Mouse (Mus musculus) CD4-positive, CD25-positive, alpha-beta regulatory T cell, adult 4 months (primary cell): ENCODE results near the gene Plk1. TPM values are rescaled to one million over a fixed set of nuclear protein-coding genes. Genes with fewer than 3 reads are reported as not detected.

Experiments used
- ATAC-seq: one replicate; pipeline ENCODE4 v1.8.0; 2017
- polyA plus RNA-seq, 2 experiments: library from polyadenylated mRNA; unstranded; fragments of 100-300 nt; shearing (Covaris generic); gene quantifications; one replicate each; pipeline ENCODE4 v1.2.1; 2017

Plk1 gene
- polyA plus RNA-seq, 2 experiments from 2014 or later, result 5.3 to 17.9 TPM

DNA sequence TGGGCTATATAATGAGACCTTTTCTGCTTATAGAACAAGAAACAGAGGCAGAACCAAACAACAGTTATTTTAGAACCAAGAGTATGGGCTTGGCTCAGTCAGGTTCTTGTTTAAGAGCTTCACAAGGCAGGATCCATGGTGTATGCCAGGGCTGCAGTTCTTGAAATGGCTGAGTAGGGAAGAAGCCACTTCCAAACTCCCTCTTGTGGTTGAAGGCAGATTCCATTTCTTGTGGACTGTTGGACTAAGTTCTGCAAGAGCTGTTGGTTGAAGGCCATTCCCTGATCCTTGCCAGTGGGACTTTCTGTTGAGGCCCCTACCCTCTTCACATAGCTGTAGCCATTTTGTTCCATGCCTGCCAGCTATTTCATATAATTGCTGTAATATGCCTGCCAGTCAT, 34.7 kb downstream of the Plk1 start:
- no peak for ATAC-seq

DNA sequence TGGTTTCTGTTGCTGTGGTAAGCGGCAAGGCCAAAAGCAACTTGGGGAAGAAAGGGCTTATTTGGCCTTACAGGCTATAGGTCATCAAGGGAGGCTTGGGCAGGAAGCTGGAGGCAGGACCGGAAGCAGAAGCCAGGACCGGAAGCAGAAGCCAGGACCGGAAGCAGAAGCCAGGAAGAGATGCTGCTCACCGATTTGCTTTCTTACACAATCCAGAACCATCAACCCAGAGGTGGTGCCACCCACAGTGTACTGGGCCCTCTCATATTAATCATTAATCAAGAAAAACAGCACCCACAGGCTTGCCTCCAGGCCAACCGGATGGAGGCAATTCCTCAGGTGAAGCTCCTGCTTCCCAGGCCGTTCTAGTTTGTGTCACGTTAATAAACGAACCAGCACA, 37.5 kb downstream of the Plk1 start:
- no peak for ATAC-seq

DNA sequence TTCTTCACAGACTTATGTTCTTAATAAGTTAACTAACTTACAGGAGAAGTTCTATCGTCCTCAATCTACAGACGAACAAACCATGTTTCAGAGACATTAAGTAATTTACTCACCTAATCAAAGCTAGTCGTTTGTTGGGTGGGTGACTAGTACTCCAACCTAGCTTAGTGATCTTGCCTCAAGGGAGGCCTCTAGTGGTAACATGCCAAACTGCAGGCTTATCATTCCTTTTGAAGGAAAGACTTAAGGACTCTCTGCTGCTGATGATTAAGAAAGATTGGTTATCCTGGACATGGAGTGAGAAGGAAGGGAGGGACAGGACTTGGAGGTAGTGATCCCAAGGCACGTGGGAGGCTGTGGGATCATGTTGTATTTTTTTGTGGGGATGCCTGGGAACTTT, 38.1 kb downstream of the Plk1 start:
- ATAC-seq, result peak; percentile 60

DNA sequence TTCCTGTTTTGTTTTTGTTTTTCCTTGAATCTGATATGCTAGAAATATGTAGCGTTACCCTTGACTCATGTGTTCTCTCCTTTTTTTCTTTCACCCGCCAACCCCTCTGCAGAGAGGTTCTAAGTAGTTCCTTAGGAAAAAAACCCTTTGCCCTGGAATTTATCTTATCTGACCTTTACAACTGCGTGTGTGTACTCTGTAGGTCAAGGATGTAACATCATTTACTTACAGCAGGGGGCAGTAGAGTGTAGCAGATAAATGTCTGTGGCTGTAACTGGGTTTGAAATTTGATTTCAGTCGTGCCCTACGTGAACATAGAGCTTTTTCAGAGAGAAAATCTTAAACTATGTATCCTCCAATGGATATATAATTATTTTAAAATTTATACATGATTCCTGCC, 40.1 kb downstream of the Plk1 start:
- ATAC-seq, result no peak

DNA sequence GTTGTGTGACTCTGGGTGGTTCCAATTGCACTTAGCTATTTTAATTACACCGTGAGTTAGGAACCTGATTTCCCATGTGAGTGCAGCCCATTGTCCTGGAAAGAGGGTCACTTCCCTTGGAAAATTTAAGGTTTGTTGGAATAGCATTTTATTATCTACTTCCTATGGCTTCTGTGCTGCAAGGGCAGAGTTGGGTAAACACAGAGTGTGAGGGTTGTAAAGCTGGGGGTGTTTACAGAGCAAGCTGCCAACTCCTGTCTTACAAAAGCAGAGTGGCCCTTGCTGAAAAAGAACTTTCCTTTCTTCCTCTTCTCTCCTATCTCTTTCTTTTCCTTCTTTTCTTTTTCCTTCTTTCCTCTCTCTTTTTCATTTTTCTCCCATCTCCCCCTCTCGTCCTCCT, 44.7 kb downstream of the Plk1 start:
- no peak for ATAC-seq

DNA sequence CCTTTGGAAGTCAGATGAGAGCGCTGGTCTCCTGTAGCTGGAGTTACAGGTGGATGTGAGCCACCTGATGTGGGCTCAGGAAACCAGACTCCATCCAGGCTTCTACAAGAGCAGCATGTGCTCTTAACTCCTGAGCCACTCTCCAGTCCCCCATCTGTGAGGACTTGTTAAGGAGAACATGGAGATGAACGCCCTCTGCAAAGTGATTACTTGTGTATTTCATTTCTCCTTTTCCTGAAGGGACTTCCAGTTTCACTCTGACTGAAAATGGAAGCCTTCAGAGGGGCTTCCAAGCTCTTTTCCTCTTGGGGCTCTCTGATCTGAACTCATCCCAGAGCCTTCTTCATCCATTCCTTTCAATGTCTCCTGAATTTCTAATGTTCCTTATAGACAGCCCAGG, 46.9 kb downstream of the Plk1 start:
- no peak for ATAC-seq

DNA sequence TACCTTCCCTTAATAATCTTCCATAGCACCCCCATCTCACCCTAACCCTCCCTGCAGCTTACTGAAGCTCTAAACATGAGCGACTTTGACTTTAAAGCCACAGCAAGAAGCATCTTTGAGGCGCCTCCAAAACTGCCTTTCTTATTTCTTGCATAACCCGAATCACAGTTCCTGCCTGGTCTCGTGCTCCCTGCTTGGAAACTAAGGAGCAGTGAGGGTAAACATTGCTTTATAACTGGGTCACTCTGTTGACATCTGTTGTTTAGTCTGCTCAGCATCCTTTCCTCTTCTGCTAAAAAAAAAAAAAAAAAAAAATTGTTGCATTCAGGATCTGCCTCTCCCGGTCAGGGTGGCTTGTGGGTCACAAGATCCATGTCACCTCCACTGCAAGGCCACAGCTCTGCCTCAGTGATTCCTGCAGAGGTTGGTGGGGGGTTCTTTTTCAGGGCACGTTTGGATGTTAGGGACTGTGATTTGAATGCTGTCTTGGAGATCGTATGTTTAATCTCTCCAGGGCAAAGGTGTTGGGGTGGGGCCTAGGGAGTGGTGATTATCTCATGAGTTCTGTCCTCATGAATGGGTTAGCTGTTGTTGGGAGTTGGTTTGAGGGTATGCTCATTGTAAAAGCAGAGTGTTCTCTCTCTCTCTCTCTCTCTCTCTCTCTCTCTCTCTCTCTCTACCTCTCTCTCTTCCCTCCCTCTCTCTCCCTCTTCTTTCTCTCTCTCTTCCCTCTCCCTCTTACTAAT, 49.2 kb downstream of the Plk1 start:
- no peak for ATAC-seq

DNA sequence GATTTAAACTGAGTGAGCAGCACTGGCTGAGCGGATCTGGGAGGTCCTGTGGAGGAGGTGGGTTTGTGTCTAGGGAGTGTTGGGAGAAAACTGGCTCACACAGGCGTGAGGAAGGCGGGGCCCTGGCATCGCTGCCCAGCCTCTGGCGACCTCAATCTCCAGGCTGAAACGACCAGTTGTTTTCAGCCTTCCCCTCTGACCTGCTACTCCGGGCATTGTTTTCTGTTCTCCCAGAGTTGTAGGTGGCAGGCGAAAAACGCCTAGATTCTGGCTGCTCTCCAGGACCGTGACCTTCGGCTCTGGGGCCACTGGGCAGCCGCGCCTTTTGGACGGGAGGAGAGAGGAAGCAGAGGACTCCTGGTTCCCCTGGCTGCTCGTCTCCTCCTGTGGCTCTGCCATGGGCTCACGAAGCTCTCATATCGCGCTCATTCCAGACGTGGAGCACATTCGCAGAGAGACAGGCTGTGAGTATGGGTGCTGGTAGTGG, 60.1 kb downstream of the Plk1 start, which contains the start of gene Chp2:
Chp2 (plus strand) TSS at position 182 of the 487 bp plus-strand sequence.
- ATAC-seq, result no peak

Other genes with a start within 250 kb of the Plk1 start
- 10 to 100 TPM in 1 of 2 experiments, 1 to 10 TPM in 1; 7.4 to 14.7 TPM for gene Cog7, start 177.7 kb upstream of the Plk1 start, polyA plus RNA-seq
- gene Gga2, start 138.2 kb upstream of the Plk1 start, polyA plus RNA-seq, result 1 to 10 TPM; 1.1 to 1.8 TPM
- gene Ubfd1, start 92.3 kb upstream of the Plk1 start, polyA plus RNA-seq, result 10 to 100 TPM; 10.2 to 10.4 TPM
- 1 to 10 TPM; 6.6 to 7.5 TPM for gene Ears2, start 92.2 kb upstream of the Plk1 start, polyA plus RNA-seq
- gene Ndufab1, start 57.6 kb upstream of the Plk1 start, polyA plus RNA-seq, result 100 to 1,000 TPM; 117 to 166 TPM
- 10 to 100 TPM in 1 of 2 experiments, 1 to 10 TPM in 1; 10.0 to 12.7 TPM for gene Palb2, start 26.5 kb upstream of the Plk1 start, polyA plus RNA-seq
- gene Dctn5, start 26.4 kb upstream of the Plk1 start, polyA plus RNA-seq, result 100 to 1,000 TPM in 1 of 2 experiments, 10 to 100 TPM in 1; 97.3 to 118 TPM
- under 1 TPM in 1 of 2 experiments, not detected in 1; 0.11 TPM for gene Ern2, start 26.8 kb downstream of the Plk1 start, polyA plus RNA-seq
- gene Chp2, start 60.1 kb downstream of the Plk1 start, polyA plus RNA-seq, result not detected
- 10 to 100 TPM; 64.4 to 70.8 TPM for gene Prkcb, start 129.3 kb downstream of the Plk1 start, polyA plus RNA-seq